Mouse (Mus musculus): ENCODE data around the gene Slc25a30. TPM values are rescaled to one million over a fixed set of nuclear protein-coding genes. Genes with fewer than 3 reads are reported as not detected.

Gene Slc25a30
- polyA plus RNA-seq, 1 experiment from 2014 or later: 8.1 TPM

Other genes with a start within 250 kb of the Slc25a30 start
- gene Spert, start 193.9 kb downstream of the Slc25a30 start, polyA plus RNA-seq (2015; fragmentation: Nextera tagmentation; extraction: Ambion mirVana): not detected in 2 replicates
- gene Erich6b, start 144.8 kb downstream of the Slc25a30 start, polyA plus RNA-seq (2015; fragmentation: Nextera tagmentation; extraction: Ambion mirVana): not detected in 2 replicates
- gene Cog3, start 32.5 kb downstream of the Slc25a30 start, polyA plus RNA-seq (2015; fragmentation: Nextera tagmentation; extraction: Ambion mirVana): 17.2 and 18.0 TPM in 2 replicates
- 719 and 774 TPM in 2 replicates for gene Tpt1, start 58.1 kb upstream of the Slc25a30 start, polyA plus RNA-seq (2015; fragmentation: Nextera tagmentation; extraction: Ambion mirVana)
- gene Kctd4, start 168.0 kb upstream of the Slc25a30 start, polyA plus RNA-seq (2015; fragmentation: Nextera tagmentation; extraction: Ambion mirVana): 10.4 and 10.8 TPM in 2 replicates
- gene Gtf2f2, start 223.8 kb upstream of the Slc25a30 start, polyA plus RNA-seq (2015; fragmentation: Nextera tagmentation; extraction: Ambion mirVana): 37.1 and 37.4 TPM in 2 replicates

All from neural tube, embryonic 15.5 days (tissue).